Mouse (Mus musculus) heart, embryonic 13.5 days (tissue): ENCODE data around the gene Syt14. TPM values are rescaled to one million over a fixed set of nuclear protein-coding genes. Genes with fewer than 3 reads are reported as not detected.

Experiments
- ATAC-seq: fragments of 200-750 bp; cut with Nextera tagmentation; 2 replicates; pipeline ENCODE4 v1.8.0; 2017; ENCODE audit warnings: moderate TSS enrichment; ENCODE audit not compliant: insufficient number of reproducible peaks, low FRiP score, low TSS enrichment; ENCODE audit errors: extremely low read depth
- H3K27ac ChIP-seq: fragments of 300-500 bp; sonication (generic); replicated peaks from 2 replicates; pipeline ENCODE4 v1.5.1; 2015; ENCODE audit warnings: moderate library complexity, mild to moderate bottlenecking, inconsistent platforms
- H3K27me3 ChIP-seq: fragments of 300-500 bp; sonication (generic); replicated peaks from 2 replicates; pipeline ENCODE4 v1.6.1; 2015; ENCODE audit warnings: mild to moderate bottlenecking, inconsistent platforms
- H3K36me3 ChIP-seq: fragments of 300-500 bp; sonication (generic); 2 replicates; pipeline ENCODE4 v1.6.1; 2015; ENCODE audit warnings: mild to moderate bottlenecking, inconsistent platforms
- H3K4me1 ChIP-seq: fragments of 300-500 bp; sonication (generic); 2 replicates; pipeline ENCODE4 v1.6.1; 2015; ENCODE audit warnings: inconsistent platforms
- H3K4me2 ChIP-seq: fragments of 300-500 bp; sonication (generic); 2 replicates; pipeline ENCODE4 v1.6.1; 2015; ENCODE audit warnings: inconsistent platforms, mild to moderate bottlenecking, moderate library complexity
- H3K4me3 ChIP-seq: fragments of 300-500 bp; sonication (generic); 2 replicates; pipeline ENCODE4 v1.5.1; 2015; ENCODE audit warnings: moderate library complexity, mild to moderate bottlenecking, inconsistent platforms
- H3K9ac ChIP-seq: fragments of 300-500 bp; sonication (generic); 2 replicates; pipeline ENCODE4 v1.6.1; 2015; ENCODE audit warnings: inconsistent platforms, mild to moderate bottlenecking, moderate library complexity
- H3K9me3 ChIP-seq: fragments of 300-500 bp; sonication (generic); 2 replicates; pipeline ENCODE4 v1.6.1; 2016; ENCODE audit warnings: inconsistent platforms
- WGBS: fragments of 180-500 bp; shearing (Covaris S2); methylation state at CpG from one replicate; pipeline ENCODE4 v1.1.7; 2015; ENCODE audit warnings: mixed read lengths; 5-methylcytosine and 5-hydroxymethylcytosine counted together
- polyA plus RNA-seq: library from polyadenylated mRNA; unstranded; fragments of >200 nt; fragmentation: Nextera tagmentation; extraction: Ambion mirVana; gene quantifications from 2 replicates; pipeline ENCODE4 v1.2.1, GENCODE M21; 2015

The Syt14 gene
- polyA plus RNA-seq, 1 experiment from 2014 or later: 0.78 TPM

GRCm38 (mm10) chr1:192851640-192852039 is 183.9 kb downstream of the Syt14 start:
- peaks cover 56% of the 10 kb centered on the region for H3K4me1 ChIP-seq
- H3K9me3 ChIP-seq: no peaks in the 10 kb centered on the region
- H3K4me2 ChIP-seq: peak overlapping the region; percentile 91
- peak overlapping the region; percentile 54 for H3K9ac ChIP-seq
- H3K36me3 ChIP-seq: peaks cover 38% of the 10 kb centered on the region
- 4% methylated on average over 6 of the region's 6 CpGs for WGBS
- H3K27ac ChIP-seq: peak overlapping the region; percentile 87
- H3K27me3 ChIP-seq: peaks cover 50% of the 10 kb centered on the region
- peak; percentile 52; the same call in 1 of the 2 replicates for ATAC-seq
- H3K4me3 ChIP-seq: peak overlapping the region; percentile 19; the same call in 1 of the 2 replicates

DNA sequence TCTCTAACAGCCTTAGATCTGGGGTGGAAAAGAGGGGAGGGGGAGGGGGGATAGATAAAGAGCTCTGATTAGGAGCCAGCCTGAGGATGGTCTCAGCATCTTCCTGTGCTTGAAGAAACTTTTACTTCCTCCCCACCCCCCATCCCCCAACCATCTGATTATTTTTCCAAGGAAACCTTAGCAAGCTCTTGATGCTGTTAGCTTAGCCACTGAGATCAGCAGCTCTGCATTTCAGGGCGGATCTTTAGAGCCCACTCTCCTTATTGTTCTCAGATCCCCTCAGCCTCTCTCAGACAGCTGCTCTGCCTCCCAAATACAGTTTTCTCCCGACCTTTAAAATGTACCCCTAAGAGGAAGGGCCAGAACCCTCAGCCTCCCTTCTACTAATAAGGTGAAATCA is 184.4 kb downstream of the Syt14 start:
- H3K27me3 ChIP-seq: peaks cover 46% of the 10 kb centered on the region
- H3K36me3 ChIP-seq: peaks cover 43% of the 10 kb centered on the region
- peak overlapping the region; percentile 54 for H3K9ac ChIP-seq
- H3K27ac ChIP-seq: peak overlapping the region; percentile 87
- no peaks in the 10 kb centered on the region for H3K9me3 ChIP-seq
- ATAC-seq: no peak
- peak overlapping the region; percentile 19; the same call in 1 of the 2 replicates for H3K4me3 ChIP-seq
- H3K4me1 ChIP-seq: peaks cover 52% of the 10 kb centered on the region
- WGBS: 4% methylated on average over 2 of the region's 2 CpGs
- H3K4me2 ChIP-seq: peak overlapping the region; percentile 91

DNA sequence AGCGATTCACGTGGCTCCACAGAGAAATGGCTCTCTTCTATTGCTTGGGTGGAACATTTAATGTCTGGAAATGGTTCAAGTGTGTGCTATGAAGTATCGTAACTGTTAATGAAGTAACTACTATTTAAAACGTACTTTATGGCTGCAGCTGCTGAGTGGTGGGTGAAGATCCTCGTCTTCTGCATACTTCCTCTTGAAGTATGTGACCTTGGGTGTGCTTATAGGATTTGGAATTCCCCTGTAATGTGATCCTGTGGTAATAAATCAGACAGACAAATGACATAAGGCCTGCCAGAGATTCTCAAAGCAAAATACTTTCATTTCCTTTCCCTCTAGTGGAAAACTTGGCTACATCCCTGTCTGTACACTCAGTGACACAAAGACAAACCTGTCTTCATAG is 186.0 kb downstream of the Syt14 start:
- peaks cover 58% of the 10 kb centered on the region for H3K36me3 ChIP-seq
- H3K27me3 ChIP-seq: peaks cover 33% of the 10 kb centered on the region
- no peak overlapping the region for H3K4me3 ChIP-seq
- 64% methylated on average over 5 of the region's 5 CpGs for WGBS
- H3K27ac ChIP-seq: no peak overlapping the region
- H3K4me1 ChIP-seq: peaks cover 49% of the 10 kb centered on the region
- no peak overlapping the region for H3K9ac ChIP-seq
- no peak overlapping the region for H3K4me2 ChIP-seq
- no peak for ATAC-seq
- H3K9me3 ChIP-seq: no peaks in the 10 kb centered on the region

DNA sequence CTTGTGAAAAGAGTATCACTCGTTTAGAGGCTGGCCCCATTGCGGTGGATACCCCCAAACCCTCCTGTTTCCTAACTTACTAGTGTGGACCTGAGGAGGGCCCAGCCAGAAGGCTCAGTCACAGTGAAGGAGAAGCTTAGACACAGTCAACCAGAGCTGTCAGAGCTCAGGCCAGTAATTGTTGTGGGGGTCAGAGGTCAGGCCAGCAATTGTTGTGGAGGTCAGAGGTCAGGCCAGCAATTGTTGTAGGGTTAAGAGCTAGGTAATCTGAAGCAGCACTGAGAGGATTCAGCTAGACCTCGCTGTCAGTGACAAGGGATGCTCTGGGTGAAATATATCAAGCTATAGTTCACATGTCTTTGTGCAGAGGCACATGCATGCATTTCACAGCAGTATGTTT is 188.3 kb downstream of the Syt14 start:
- WGBS: 66% methylated on average over 3 of the region's 3 CpGs
- ATAC-seq: no peak
- Histone ChIP-seq H3K27ac (no peak overlapping the region), H3K4me2 (no peak overlapping the region), H3K9ac (no peak overlapping the region), H3K9me3 (no peaks in the 10 kb centered on the region), H3K27me3 (peaks cover 9% of the 10 kb centered on the region; the same call in 1 of the 2 replicates), H3K4me3 (no peak overlapping the region), H3K36me3 (peaks cover 65% of the 10 kb centered on the region), H3K4me1 (peaks cover 26% of the 10 kb centered on the region)

Other genes with a start within 250 kb of the Syt14 start
- 13.7 and 14.2 TPM in 2 replicates for gene Sertad4, start 180.0 kb downstream of the Syt14 start, polyA plus RNA-seq
- 4.9 and 5.7 TPM in 2 replicates for gene Diexf, start 94.5 kb upstream of the Syt14 start, polyA plus RNA-seq
- 5.9 and 6.2 TPM in 2 replicates for gene Irf6, start 117.3 kb upstream of the Syt14 start, polyA plus RNA-seq
- 11.1 and 12.8 TPM in 2 replicates for gene A130010J15Rik, start 132.3 kb upstream of the Syt14 start, polyA plus RNA-seq
- gene Traf3ip3, start 165.9 kb upstream of the Syt14 start, polyA plus RNA-seq: 1.3 and 1.4 TPM in 2 replicates
- 2.3 and 2.5 TPM in 2 replicates for gene Lamb3, start 171.9 kb upstream of the Syt14 start, polyA plus RNA-seq
- gene Hsd11b1, start 228.3 kb upstream of the Syt14 start, polyA plus RNA-seq: 1.3 and 1.9 TPM in 2 replicates
- gene G0s2, start 237.4 kb upstream of the Syt14 start, polyA plus RNA-seq: 50.8 and 60.1 TPM in 2 replicates